In genomic region chr13:106835844-106836526, GRCm38 (mm10) we compare ENCODE assay signal across 9 mouse cellular contexts.
A peak's percentile ranks its signal among the peaks of the same experiment; 100 is the strongest.
DNase-seq lines count a peak whose midpoint lies in the region; ATAC-seq and TF ChIP-seq lines count a peak whose summit lies in the region.
"Had no signal": no experiment of that assay in that cellular context is flagged by ENCODE, and none has a peak within 500 bp of the region (broad histone marks: within the 10 kb centered on the region; RNA-seq: fewer than 3 reads in every experiment).

No protein-coding gene starts in this region.

- whole genome bisulfite sequencing in heart, embryonic 12.5 days: 54% methylated on average over 15 of the region's 15 CpGs
- 64% methylated on average over 15 of the region's 15 CpGs for WGBS in midbrain, embryonic 16.5 days

- H3K27ac ChIP-seq in layer of hippocampus, adult 2 months: peak overlapping the region; percentile 43
- peak overlapping the region; percentile 62 for H3K27ac ChIP-seq in bone marrow macrophage, adult 2 months (ENCODE audit: insufficient read depth, low read depth, low read length)
- peak overlapping the region; percentile 47; the same call in 1 of the 2 replicates for H3K27ac ChIP-seq in heart, embryonic 12.5 days (ENCODE audit: poor library complexity, severe bottlenecking)
- no peak overlapping the region for H3K27ac ChIP-seq in midbrain, embryonic 16.5 days (ENCODE audit: low read length)
- H3K27ac ChIP-seq: embryonic facial prominence, embryonic 12.5 days had no signal

- H3K4me1 ChIP-seq in bone marrow macrophage, adult 2 months (ENCODE audit: control insufficient read depth, insufficient read depth, low read length): peaks cover 3% of the 10 kb centered on the region
- peaks cover 5% of the 10 kb centered on the region; the same call in 1 of the 2 replicates for H3K4me1 ChIP-seq in heart, embryonic 12.5 days (replicated peaks)
- peaks cover 3% of the 10 kb centered on the region; the same call in 1 of the 2 replicates for H3K4me1 ChIP-seq in midbrain, embryonic 16.5 days (ENCODE audit: control insufficient read depth, insufficient read depth, low read length)
- H3K4me1 ChIP-seq: embryonic facial prominence, embryonic 12.5 days had no signal

- no peaks in the 10 kb centered on the region for H3K9me3 ChIP-seq in heart, embryonic 12.5 days (replicated peaks)
- H3K9me3 ChIP-seq in midbrain, embryonic 16.5 days (replicated peaks; ENCODE audit: control insufficient read depth, low read length, poor library complexity, severe bottlenecking): no peaks in the 10 kb centered on the region
- H3K9me3 ChIP-seq: embryonic facial prominence, embryonic 12.5 days had no signal

- DNase-seq in layer of hippocampus, adult 2 months (ENCODE audit: low spot score in 2 of 2): peak in 1 of 2 experiments; percentile 55
- no peak for DNase-seq in layer of hippocampus, postnatal 25 days (ENCODE audit: extremely low spot score in 1 of 2, low spot score in 1 of 2)
- DNase-seq in kidney, postnatal 4 days: peak; percentile 11 to 33
- DNase-seq in cerebellum, adult 11 months: no peak

- H3K36me3 ChIP-seq in heart, embryonic 12.5 days: peaks cover 14% of the 10 kb centered on the region
- H3K36me3 ChIP-seq in midbrain, embryonic 16.5 days (ENCODE audit: control insufficient read depth, insufficient read depth, low read length): 0 out of 2 replicates have a peak, but pooled peaks cover 3% of the 10 kb centered on the region

- peak overlapping the region; percentile 31; the same call in 1 of the 2 replicates for H3K4me2 ChIP-seq in heart, embryonic 12.5 days
- H3K4me2 ChIP-seq in midbrain, embryonic 16.5 days (ENCODE audit: low read length): peak overlapping the region; percentile 15; the same call in 1 of the 2 replicates
- H3K4me2 ChIP-seq: embryonic facial prominence, embryonic 12.5 days had no signal

- no peak overlapping the region for H3K9ac ChIP-seq in heart, embryonic 12.5 days
- no peak overlapping the region for H3K9ac ChIP-seq in midbrain, embryonic 16.5 days (ENCODE audit: low read depth, low read length)
- H3K9ac ChIP-seq: embryonic facial prominence, embryonic 12.5 days had no signal

- no peak for TF ChIP-seq POLR2A in bone marrow macrophage, adult 2 months (IDR thresholded peaks at IDR 0.05; ENCODE audit: borderline replicate concordance, low read depth, low read length)

- no peak for TF ChIP-seq CTCF in layer of hippocampus, adult 2 months (conservative IDR thresholded peaks at IDR 0.05)
- no peak for TF ChIP-seq CTCF in bone marrow macrophage, adult 2 months (IDR thresholded peaks at IDR 0.05; ENCODE audit: low read depth, low read length)

- ATAC-seq in heart, embryonic 12.5 days (ENCODE audit: insufficient number of reproducible peaks, low FRiP score): peak; percentile 91
- peak; percentile 82 for ATAC-seq in midbrain, embryonic 16.5 days
- no peak for ATAC-seq in cerebellum, adult (ENCODE audit: insufficient number of reproducible peaks, low FRiP score, low TSS enrichment)

- no peaks in the 10 kb centered on the region for H3K27me3 ChIP-seq in heart, embryonic 12.5 days (replicated peaks)
- no peaks in the 10 kb centered on the region for H3K27me3 ChIP-seq in midbrain, embryonic 16.5 days (ENCODE audit: control insufficient read depth, insufficient read depth, low read depth, low read length)
- H3K27me3 ChIP-seq: embryonic facial prominence, embryonic 12.5 days had no signal

- peak overlapping the region; percentile 48 for H3K4me3 ChIP-seq in layer of hippocampus, adult 2 months
- peak overlapping the region; percentile 46 for H3K4me3 ChIP-seq in bone marrow macrophage, adult 2 months (ENCODE audit: insufficient read depth, low read length)
- peak overlapping the region; percentile 36 for H3K4me3 ChIP-seq in heart, embryonic 12.5 days
- H3K4me3 ChIP-seq in midbrain, embryonic 16.5 days (ENCODE audit: low read depth, low read length): no peak overlapping the region
- H3K4me3 ChIP-seq: embryonic facial prominence, embryonic 12.5 days had no signal

Comparison
In these comparisons a context has a peak if more than half of its experiments do, and no peak if none do; other contexts are left out.
1. DNase-seq: peak in kidney, postnatal 4 days (2 of 2); none in layer of hippocampus, postnatal 25 days (0 of 2) and cerebellum, adult 11 months (single experiment).